ENCODE assay signal across 10 mouse cellular contexts in the genomic region with DNA sequence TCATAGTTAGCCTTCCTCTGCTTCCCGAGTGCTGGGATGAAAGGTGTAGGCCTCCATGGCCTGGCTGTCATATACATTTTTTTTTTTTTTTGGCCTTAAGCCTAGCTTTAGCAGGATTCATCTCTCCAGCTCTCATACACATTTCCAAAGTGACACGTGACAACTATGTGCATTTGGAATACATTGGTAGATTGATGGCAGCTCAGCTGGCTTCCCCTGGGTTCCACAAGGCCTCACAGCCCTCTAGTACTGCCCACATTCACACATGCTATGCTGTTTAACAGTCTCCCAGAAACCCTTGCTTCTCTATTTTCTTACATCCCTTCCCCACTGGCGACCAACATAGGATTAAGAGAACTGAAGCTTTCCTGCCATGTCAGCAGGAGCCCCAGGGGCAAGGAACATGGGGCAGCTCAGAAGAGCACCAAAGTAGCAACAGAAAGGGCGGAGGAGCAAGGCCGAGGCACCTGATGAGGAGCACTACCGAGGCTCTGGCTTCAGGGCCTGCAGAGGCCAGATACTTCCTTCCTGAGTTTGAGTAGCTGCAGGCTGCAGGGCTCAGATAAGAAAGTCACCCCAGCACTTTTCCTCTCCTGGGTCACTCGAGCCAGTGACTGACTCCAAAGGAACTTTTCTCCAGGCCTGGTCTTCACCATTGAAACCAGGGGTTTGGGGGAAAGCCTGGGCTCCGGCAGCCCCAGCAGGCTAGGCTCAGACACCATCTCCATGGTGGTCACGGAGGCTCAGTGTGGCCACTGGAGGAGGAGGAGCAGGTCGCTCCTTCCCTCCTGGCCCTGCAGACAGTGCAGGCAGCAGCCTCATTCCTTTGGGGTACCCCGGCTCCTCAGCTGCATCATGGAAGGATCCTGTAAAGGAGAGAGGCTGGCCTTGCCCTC. TPM values are rescaled to one million over a fixed set of nuclear protein-coding genes. Genes with fewer than 3 reads are reported as not detected.
DNase-seq lines count a peak whose midpoint lies in the region; ATAC-seq lines count a peak whose summit lies in the region.
"Had no signal": no experiment of that assay in that cellular context is flagged by ENCODE, and none has a peak within 500 bp of the region (broad histone marks: within the 10 kb centered on the region; RNA-seq: fewer than 3 reads in every experiment).

No protein-coding gene starts in this region.

- no peaks in the 10 kb centered on the region for H3K9me3 ChIP-seq in liver, embryonic 11.5 days (ENCODE audit: control insufficient read depth, low read length)
- no peaks in the 10 kb centered on the region for H3K9me3 ChIP-seq in neural tube, embryonic 15.5 days (replicated peaks)

- intact Hi-C loops in heart, postnatal 14 days (cut with DNase I) = loop anchor here (2.0 kb wide), 1 partner anchor 49 kb away; no protein-coding TSS in a partner anchor

- DNase-seq in heart, adult 11 months = peak; percentile 97
- no peak for DNase-seq in heart, postnatal 14 days
- DNase-seq in spleen, adult 12 weeks (ENCODE audit: low spot score) = peak; percentile 62
- DNase-seq in spleen, adult 18-20 months = no peak
- peak; percentile 67 for DNase-seq in liver, embryonic 11.5 days (ENCODE audit: low spot score)
- peak; percentile 43 for DNase-seq in yolk sac, embryonic 10.5 days (ENCODE audit: low spot score)
- no peak for DNase-seq in right cerebral cortex, postnatal 36 days (ENCODE audit: low spot score in 2 of 2)
- DNase-seq: cerebellum, postnatal 36 days had no signal

- peak overlapping the region; percentile 2; the same call in 1 of the 2 replicates for H3K4me3 ChIP-seq in liver, embryonic 11.5 days (ENCODE audit: low read depth, low read length)
- H3K4me3 ChIP-seq in neural tube, embryonic 15.5 days (replicated peaks) = no peak overlapping the region

- ATAC-seq in liver, embryonic 11.5 days (replicated peaks; ENCODE audit: low FRiP score) = peak; percentile 92
- ATAC-seq in neural tube, embryonic 15.5 days (ENCODE audit: low FRiP score) = no peak

- H3K36me3 ChIP-seq in liver, embryonic 11.5 days (ENCODE audit: control insufficient read depth, insufficient read depth, low read length) = peaks cover 50% of the 10 kb centered on the region
- H3K36me3 ChIP-seq in neural tube, embryonic 15.5 days = peaks cover 68% of the 10 kb centered on the region

- H3K27ac ChIP-seq in liver, embryonic 11.5 days (ENCODE audit: low read depth, low read length) = peak overlapping the region; percentile 87
- no peak overlapping the region for H3K27ac ChIP-seq in neural tube, embryonic 15.5 days (replicated peaks)

- no peaks in the 10 kb centered on the region for H3K27me3 ChIP-seq in liver, embryonic 11.5 days (replicated peaks; ENCODE audit: control insufficient read depth, insufficient read depth, low read length)
- H3K27me3 ChIP-seq in neural tube, embryonic 15.5 days (replicated peaks) = no peaks in the 10 kb centered on the region

- H3K9ac ChIP-seq in liver, embryonic 11.5 days (ENCODE audit: low read depth, low read length) = peak overlapping the region; percentile 65
- no peak overlapping the region for H3K9ac ChIP-seq in neural tube, embryonic 15.5 days (replicated peaks)

- WGBS in liver, embryonic 11.5 days = 49% methylated on average over 11 of the region's 11 CpGs
- WGBS in neural tube, embryonic 15.5 days = 90% methylated on average over 11 of the region's 11 CpGs

- H3K4me2 ChIP-seq in liver, embryonic 11.5 days = peak overlapping the region; percentile 59
- H3K4me2 ChIP-seq in neural tube, embryonic 15.5 days = no peak overlapping the region

- peaks cover 32% of the 10 kb centered on the region for H3K4me1 ChIP-seq in liver, embryonic 11.5 days (replicated peaks; ENCODE audit: control insufficient read depth, insufficient read depth, low read length)
- peaks cover 5% of the 10 kb centered on the region for H3K4me1 ChIP-seq in neural tube, embryonic 15.5 days

RNA-seq across cellular contexts. Expression of gene Samm50, which starts 17.7 kb away (rescaled TPM):
- total RNA-seq in heart, postnatal 14 days (2021) = 100 to 1,000 TPM; 265 to 269 TPM
- 137 and 148 TPM in 2 replicates for polyA plus RNA-seq in liver, embryonic 11.5 days (2014; fragmentation: Nextera tagmentation; extraction: Ambion mirVana)
- polyA plus RNA-seq in neural tube, embryonic 15.5 days (2015; fragmentation: Nextera tagmentation; extraction: Ambion mirVana) = 89.4 and 91.9 TPM in 2 replicates

RNA-seq across cellular contexts. Expression of gene Parvb, which starts 22.1 kb away (rescaled TPM):
- 100 to 1,000 TPM; 149 to 151 TPM for total RNA-seq in heart, postnatal 14 days (2021)
- 13.9 and 15.4 TPM in 2 replicates for polyA plus RNA-seq in liver, embryonic 11.5 days (2014; fragmentation: Nextera tagmentation; extraction: Ambion mirVana)
- 4.8 and 7.2 TPM in 2 replicates for polyA plus RNA-seq in neural tube, embryonic 15.5 days (2015; fragmentation: Nextera tagmentation; extraction: Ambion mirVana)

RNA-seq across cellular contexts. Expression of gene Pnpla3, which starts 42.1 kb away (rescaled TPM):
- total RNA-seq in heart, postnatal 14 days (2021) = 10 to 100 TPM in 1 of 2 experiments, 1 to 10 TPM in 1; 8.2 to 10.4 TPM
- 1.4 and 2.3 TPM in 2 replicates for polyA plus RNA-seq in liver, embryonic 11.5 days (2014; fragmentation: Nextera tagmentation; extraction: Ambion mirVana)
- polyA plus RNA-seq in neural tube, embryonic 15.5 days (2015; fragmentation: Nextera tagmentation; extraction: Ambion mirVana) = 5.9 and 6.6 TPM in 2 replicates
- polyA plus RNA-seq: limb, embryonic 11.5 days had no signal

Comparison
In these comparisons a context has a peak if more than half of its experiments do, and no peak if none do; other contexts are left out.
1. DNase-seq: peak in heart, adult 11 months (single experiment), spleen, adult 12 weeks (single experiment), liver, embryonic 11.5 days (single experiment) and yolk sac, embryonic 10.5 days (single experiment); none in heart, postnatal 14 days (0 of 2), spleen, adult 18-20 months (0 of 2) and right cerebral cortex, postnatal 36 days (0 of 2).